Mouse (Mus musculus) spleen, adult 2 months (tissue): ENCODE measurements around the gene Tnks1bp1.

Source experiments
- CTCF ChIP-seq: fragments of 200-500 bp; IDR thresholded peaks from 2 replicates; pipeline ENCODE4 v1.5.1; 2011; ENCODE audit warnings: mild to moderate bottlenecking, inconsistent platforms; ENCODE audit not compliant: insufficient read depth, insufficient read length, insufficient replicate concordance; ENCODE audit errors: extremely low read depth
- POLR2A ChIP-seq: fragments of 200-500 bp; IDR thresholded peaks from 2 replicates; pipeline ENCODE4 v1.6.1; 2011; ENCODE audit warnings: low read depth, low read length, inconsistent platforms

GRCm38 (mm10) chr2:85002575-85002974, 45.2 kb upstream of the Tnks1bp1 start:
- no peak for TF ChIP-seq CTCF
- no peak for TF ChIP-seq POLR2A
